24 mouse cellular contexts compared by ENCODE assay signal in the genomic region with DNA sequence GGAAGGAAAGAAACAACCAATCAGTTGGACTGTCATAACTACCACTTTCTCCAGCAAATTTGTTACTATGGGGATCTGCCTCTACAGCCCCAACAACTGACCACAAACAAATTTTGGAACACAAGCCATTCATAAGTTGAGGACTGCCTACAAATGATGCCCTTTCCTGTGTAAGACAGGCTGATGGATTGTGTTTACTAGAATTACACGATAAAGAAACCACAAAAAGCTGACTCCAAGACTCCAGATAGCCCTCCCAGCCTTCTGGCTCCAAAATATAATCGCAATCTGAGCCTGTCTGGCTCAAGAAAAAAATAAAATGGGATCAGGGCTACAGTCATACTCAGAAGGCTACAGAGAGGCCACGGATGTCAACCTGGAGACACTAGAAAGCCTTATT. TPM values are rescaled to one million over a fixed set of nuclear protein-coding genes. Genes with fewer than 3 reads are reported as not detected.
DNase-seq lines count a peak whose midpoint lies in the region; ATAC-seq and TF ChIP-seq lines count a peak whose summit lies in the region.
"Had no signal": no experiment of that assay in that cellular context is flagged by ENCODE, and none has a peak within 500 bp of the region (broad histone marks: within the 10 kb centered on the region; RNA-seq: fewer than 3 reads in every experiment).

No protein-coding gene starts in this region.

- H3K36me3 ChIP-seq in lung, postnatal 0 days (ENCODE audit: insufficient read depth, low read length) = no peaks in the 10 kb centered on the region
- H3K36me3 ChIP-seq in embryonic facial prominence, embryonic 10.5 days (replicated peaks) = no peaks in the 10 kb centered on the region
- no peaks in the 10 kb centered on the region for H3K36me3 ChIP-seq in limb, embryonic 10.5 days

- 41% methylated on average over 3 of the region's 3 CpGs for WGBS in lung, postnatal 0 days
- 40% methylated on average over 3 of the region's 3 CpGs for WGBS in lung, adult 2 months
- WGBS in embryonic facial prominence, embryonic 10.5 days = 85% methylated on average over 3 of the region's 3 CpGs
- WGBS in limb, embryonic 10.5 days = 80% methylated on average over 3 of the region's 3 CpGs

- H3K4me3 ChIP-seq in lung, postnatal 0 days (ENCODE audit: low read depth, low read length) = no peak overlapping the region
- H3K4me3 ChIP-seq in lung, adult 2 months (replicated peaks; ENCODE audit: extremely low read depth, low read depth, low read length) = no peak overlapping the region
- H3K4me3 ChIP-seq in embryonic facial prominence, embryonic 10.5 days = no peak overlapping the region
- no peak overlapping the region for H3K4me3 ChIP-seq in limb, embryonic 10.5 days
- H3K4me3 ChIP-seq: megakaryocyte, embryonic 14.5 days had no signal

- peak; percentile 40; the same call in 1 of the 2 replicates for TF ChIP-seq EP300 in lung, postnatal 0 days (IDR thresholded peaks at IDR 0.05)

- H3K9ac ChIP-seq in lung, postnatal 0 days (replicated peaks; ENCODE audit: low read depth) = no peak overlapping the region
- H3K9ac ChIP-seq: liver, postnatal 0 days had no signal

- no peaks in the 10 kb centered on the region for H3K27me3 ChIP-seq in lung, postnatal 0 days (replicated peaks; ENCODE audit: insufficient read depth, low read length)
- H3K27me3 ChIP-seq in embryonic facial prominence, embryonic 10.5 days (replicated peaks; ENCODE audit: low read depth, poor library complexity, severe bottlenecking) = no peaks in the 10 kb centered on the region
- H3K27me3 ChIP-seq in limb, embryonic 10.5 days (ENCODE audit: low read depth, poor library complexity, severe bottlenecking) = no peaks in the 10 kb centered on the region
- H3K27me3 ChIP-seq: CH12.LX had no signal

- no peak for ATAC-seq in lung, postnatal 0 days
- ATAC-seq: hindbrain, embryonic 16.5 days; liver, postnatal 0 days; midbrain, embryonic 16.5 days had no signal

- H3K9me3 ChIP-seq in lung, postnatal 0 days (ENCODE audit: low read length) = no peaks in the 10 kb centered on the region
- H3K9me3 ChIP-seq in embryonic facial prominence, embryonic 10.5 days = no peaks in the 10 kb centered on the region
- H3K9me3 ChIP-seq in limb, embryonic 10.5 days (replicated peaks) = no peaks in the 10 kb centered on the region

- no peak for TF ChIP-seq CTCF in lung, postnatal 0 days (IDR thresholded peaks at IDR 0.05)
- TF ChIP-seq CTCF in lung, adult 2 months (IDR thresholded peaks at IDR 0.05; ENCODE audit: insufficient read depth, low read length) = no peak

- DNase-seq in kidney, postnatal 10 days = peak; percentile 16
- no peak for DNase-seq in kidney, adult 9 months
- DNase-seq in lung, postnatal 0 days (ENCODE audit: low spot score) = peak; percentile 17
- DNase-seq in lung, adult 2 months = no peak
- no peak for DNase-seq in embryonic facial prominence, embryonic 10.5 days (ENCODE audit: low spot score)
- DNase-seq in limb, embryonic 10.5 days (ENCODE audit: low spot score) = no peak
- DNase-seq in cerebellum, postnatal 4 days (ENCODE audit: low spot score in 2 of 2) = no peak
- DNase-seq: adrenal gland, postnatal 14 days; cerebellum, adult 11-12 months; cerebellum, postnatal 25 days; gastrocnemius, postnatal 14 days; heart, postnatal 10 days; layer of hippocampus, adult 9-11 months; liver, postnatal 0 days; right cerebral cortex, adult 18-20 months; thymus, postnatal 4 days had no signal

- TF ChIP-seq POLR2A in lung, adult 2 months (IDR thresholded peaks at IDR 0.05; ENCODE audit: borderline replicate concordance, extremely low read depth, low read depth, low read length) = no peak

- H3K4me1 ChIP-seq in lung, postnatal 0 days (ENCODE audit: insufficient read depth, low read depth, low read length) = peaks cover 11% of the 10 kb centered on the region; the same call in 1 of the 2 replicates
- H3K4me1 ChIP-seq in lung, adult 2 months (ENCODE audit: control insufficient read depth, insufficient read depth, low read length) = peaks cover 15% of the 10 kb centered on the region
- H3K4me1 ChIP-seq in embryonic facial prominence, embryonic 10.5 days = peaks cover 32% of the 10 kb centered on the region
- peaks cover 23% of the 10 kb centered on the region for H3K4me1 ChIP-seq in limb, embryonic 10.5 days

- H3K27ac ChIP-seq in lung, postnatal 0 days (ENCODE audit: low read length) = no peak overlapping the region
- peak overlapping the region; percentile 35; the same call in 1 of the 2 replicates for H3K27ac ChIP-seq in embryonic facial prominence, embryonic 10.5 days (replicated peaks)
- peak overlapping the region; percentile 39; the same call in 1 of the 2 replicates for H3K27ac ChIP-seq in limb, embryonic 10.5 days

- H3K4me2 ChIP-seq in lung, postnatal 0 days (replicated peaks; ENCODE audit: low read depth, low read length) = no peak overlapping the region

RNA-seq across cellular contexts. Expression of gene Actbl2, which starts 20.2 kb away (rescaled TPM):
- polyA plus RNA-seq in lung, postnatal 0 days (2015; fragmentation: Nextera tagmentation; extraction: Ambion mirVana) = not detected in 2 replicates
- not detected in 2 replicates for polyA plus RNA-seq in lung, adult 2 months (2012; rRNA removed)
- polyA plus RNA-seq in embryonic facial prominence, embryonic 10.5 days (2016; fragmentation: Nextera tagmentation; extraction: Ambion mirVana) = not detected in 2 replicates
- not detected in 2 replicates for polyA plus RNA-seq in limb, embryonic 10.5 days (2016; fragmentation: Nextera tagmentation; extraction: Ambion mirVana)
- polyA plus RNA-seq: forebrain, embryonic 11.5 days; hindbrain, embryonic 16.5 days; kidney, embryonic 16.5 days; liver, postnatal 0 days; midbrain, embryonic 16.5 days; neural tube, embryonic 11.5 days; spleen, adult 2 months had no signal

Comparison
In these comparisons a context has a peak if more than half of its experiments do, and no peak if none do; other contexts are left out.
1. DNase-seq: peak in kidney, postnatal 10 days (single experiment) and lung, postnatal 0 days (single experiment); none in kidney, adult 9 months (single experiment), lung, adult 2 months (single experiment), embryonic facial prominence, embryonic 10.5 days (single experiment), limb, embryonic 10.5 days (single experiment) and cerebellum, postnatal 4 days (0 of 2).